Mouse (Mus musculus) natural killer cell, adult 2 months (primary cell): ENCODE results near the gene 1700067P10Rik.

Experiments
- DNase-seq, 2 experiments: peaks; one replicate each; pipeline ENCODE4 v3.0.0; 2022; ENCODE audit warnings: low spot score in 2 of 2

1700067P10Rik gene

GRCm38 (mm10) chr17:48096321-48096720 lies 7.2 kb downstream of the 1700067P10Rik start:
- no peak for DNase-seq

- DNase-seq: peak; percentile 29 to 64
Observed at GRCm38 (mm10) chr17:48097011-48097742, 8.1 kb downstream of the 1700067P10Rik start.

DNA sequence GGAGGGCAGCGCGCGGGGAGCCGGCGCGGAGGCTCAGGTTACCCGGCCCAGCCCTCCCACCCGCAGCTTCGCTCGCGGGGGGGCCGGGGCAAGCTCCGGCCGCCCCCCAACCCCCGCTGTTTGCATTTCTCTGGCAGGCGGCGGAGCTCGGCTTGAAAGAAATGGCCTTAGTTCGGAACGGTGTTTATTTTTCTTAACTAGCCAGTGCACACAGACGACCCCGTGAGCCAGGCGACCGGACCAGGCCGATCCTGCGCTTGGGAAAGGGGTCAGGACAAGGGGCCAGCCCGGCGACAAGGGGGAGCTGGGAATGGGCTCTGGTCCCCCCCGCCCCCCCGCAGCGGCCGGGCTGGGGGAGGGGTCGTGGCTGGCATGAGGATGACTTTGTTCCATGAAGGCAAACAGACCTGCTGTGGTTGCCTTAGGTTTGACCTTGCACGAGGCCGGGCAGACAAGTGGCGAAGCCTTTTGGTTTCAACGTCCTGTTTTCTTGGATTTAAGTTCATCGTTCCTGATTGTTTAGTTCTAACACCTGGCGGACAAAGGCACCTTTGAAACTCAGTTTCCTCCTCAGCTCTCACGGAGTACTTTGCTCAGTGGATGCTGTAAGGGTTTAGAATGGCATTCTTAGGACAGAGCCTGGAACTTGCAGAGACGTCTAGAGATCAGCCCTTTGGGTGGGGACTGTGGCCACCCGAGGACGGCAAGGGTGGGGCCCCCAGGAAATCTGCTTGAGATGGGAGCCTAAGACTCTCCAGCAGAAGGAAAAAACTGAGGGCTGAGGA lies 8.8 kb downstream of the 1700067P10Rik start:
- no peak for DNase-seq

DNA sequence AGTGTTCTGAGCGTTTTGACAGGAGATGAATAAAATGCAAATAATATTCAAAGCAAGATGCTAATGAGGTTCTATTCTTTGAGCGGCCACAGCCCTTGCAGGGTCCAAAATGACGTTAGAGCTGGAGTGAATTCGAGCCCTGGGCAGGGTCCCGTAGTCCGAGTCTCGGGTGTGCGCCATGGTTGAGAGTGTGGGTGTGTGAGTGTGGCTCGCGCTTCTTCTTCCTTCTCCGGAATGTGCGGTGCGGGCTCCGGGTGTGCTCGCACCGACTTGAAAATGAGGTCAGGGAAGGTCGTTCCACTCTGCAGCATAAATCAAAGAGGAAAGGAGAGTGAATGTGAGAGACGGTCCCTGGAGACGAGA lies 9.4 kb downstream of the 1700067P10Rik start:
- DNase-seq: no peak

GRCm38 (mm10) chr17:48099312-48099711 lies 10.2 kb downstream of the 1700067P10Rik start:
- DNase-seq: no peak

GRCm38 (mm10) chr17:48100441-48101417 lies 11.6 kb downstream of the 1700067P10Rik start:
- peak; percentile 65 to 83 for DNase-seq

DNA sequence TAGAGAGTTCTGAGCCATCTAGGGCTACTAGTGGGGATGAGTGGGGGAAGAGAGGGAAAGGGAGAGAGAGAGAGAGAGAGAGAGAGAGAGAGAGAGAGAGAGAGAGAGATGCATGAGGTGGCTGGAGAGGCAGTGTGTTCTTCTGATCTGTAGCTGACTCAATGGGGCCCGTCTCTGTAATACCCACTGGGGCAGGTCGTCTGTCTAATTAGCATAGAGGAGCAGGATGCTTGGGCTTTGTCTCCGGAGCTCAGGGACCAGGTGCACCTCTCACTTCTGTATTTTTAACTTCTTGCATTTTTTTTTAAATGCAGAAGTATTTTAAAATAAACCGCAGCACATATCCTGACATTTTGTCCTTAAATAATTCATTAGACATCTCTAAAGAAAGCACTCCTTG lies 18.2 kb downstream of the 1700067P10Rik start:
- DNase-seq: peak in 1 of 2 experiments; percentile 31

DNA sequence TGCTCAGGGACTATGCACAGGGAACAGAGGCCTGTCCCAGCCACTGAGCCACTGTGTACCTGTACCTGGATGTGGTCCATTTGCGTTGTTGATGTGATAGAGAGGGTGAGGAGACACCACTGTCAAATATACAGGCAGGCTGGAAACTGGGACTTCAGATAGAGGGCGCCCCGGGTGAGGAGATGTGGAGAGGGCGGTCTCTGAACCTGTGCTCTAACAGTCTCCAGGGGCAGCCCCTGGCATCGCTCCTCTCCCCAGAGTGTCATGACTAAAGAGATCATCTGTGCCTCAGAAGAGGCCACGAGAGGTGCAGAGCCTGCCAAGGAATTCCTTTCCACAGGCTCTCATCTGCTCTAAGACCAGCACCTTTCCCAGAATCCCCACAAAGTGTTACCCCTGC lies 18.7 kb downstream of the 1700067P10Rik start:
- DNase-seq: no peak

- no peak for DNase-seq
Observed at GRCm38 (mm10) chr17:48108520-48108919, 19.4 kb downstream of the 1700067P10Rik start.

DNA sequence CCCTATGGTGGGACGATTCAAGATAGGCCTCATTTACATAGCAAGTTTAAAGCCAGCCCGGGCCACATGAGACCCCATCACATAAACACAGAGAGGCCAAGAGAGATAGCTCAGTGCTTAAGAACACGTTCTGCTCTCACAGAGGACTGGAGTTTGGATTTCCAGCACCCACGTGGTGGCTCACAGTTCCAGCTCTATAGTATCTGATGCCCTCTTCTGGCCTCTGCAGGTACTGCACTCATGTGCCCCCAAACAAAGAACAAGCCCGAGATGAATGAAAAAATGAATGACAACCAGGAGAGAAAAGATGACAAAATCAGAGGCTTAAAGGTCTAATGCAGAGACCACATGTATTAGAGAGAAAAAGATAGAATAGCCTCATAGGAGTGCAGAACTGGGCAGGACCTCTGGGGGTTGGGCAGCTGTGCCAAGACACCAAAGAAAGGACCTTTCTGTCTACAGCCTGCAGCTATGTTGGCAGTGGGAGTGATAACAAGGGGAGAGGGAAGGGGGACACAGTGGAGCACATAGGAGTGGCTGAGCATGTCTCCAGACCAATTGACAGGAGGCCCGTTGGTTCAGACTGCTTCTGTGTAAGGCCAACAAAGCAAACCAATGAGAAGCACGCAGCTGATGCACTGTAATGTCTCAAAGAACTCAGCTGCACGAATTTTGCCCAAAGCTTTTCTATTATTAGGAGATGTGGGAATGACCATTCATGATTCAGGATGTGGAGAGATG lies 21.6 kb downstream of the 1700067P10Rik start:
- peak; percentile 43 to 61 for DNase-seq

- no peak for DNase-seq
Observed at GRCm38 (mm10) chr17:48118570-48118969, 29.5 kb downstream of the 1700067P10Rik start.

- DNase-seq: peak; percentile 52 to 76
Observed at GRCm38 (mm10) chr17:48119656-48120055, 30.5 kb downstream of the 1700067P10Rik start.

DNA sequence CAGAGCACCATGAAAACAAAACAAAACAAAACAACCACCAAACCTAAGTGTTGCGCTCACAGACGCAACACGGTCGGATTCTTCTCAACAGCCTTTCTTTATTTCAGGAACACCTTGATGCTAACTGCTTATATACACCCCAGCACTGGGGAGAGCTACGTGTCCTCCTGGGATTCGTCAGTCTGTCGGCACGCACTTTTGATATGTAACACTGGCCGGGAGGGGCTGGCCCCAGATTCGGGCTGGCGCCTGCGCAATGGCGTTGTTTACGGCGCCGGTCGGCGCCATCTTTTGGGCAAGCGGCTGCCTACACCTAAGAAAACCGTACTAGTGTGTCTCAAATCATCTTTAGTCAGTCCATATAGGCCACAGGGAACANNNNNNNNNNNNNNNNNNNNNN lies 31.3 kb downstream of the 1700067P10Rik start:
- DNase-seq: no peak

- no peak for DNase-seq
Observed at GRCm38 (mm10) chr17:48132810-48133209, 43.7 kb downstream of the 1700067P10Rik start.
